Mouse (Mus musculus) embryonic facial prominence, embryonic 14.5 days (tissue): ENCODE results near the gene Fam186b. TPM values are rescaled to one million over a fixed set of nuclear protein-coding genes. Genes with fewer than 3 reads are reported as not detected.
"Not testable (repeated sequence)": the region's sequence is repeated elsewhere in the genome, so short reads cannot be mapped to it uniquely, and the experiment has no call there.

ENCODE experiments used
- ATAC-seq: fragments of 200-750 bp; cut with Nextera tagmentation; 2 replicates; pipeline ENCODE4 v1.8.0; 2017; ENCODE audit warnings: low read depth, moderate number of reproducible peaks, moderate TSS enrichment
- DNase-seq: peaks from one replicate; pipeline ENCODE4 v3.0.0-alpha.2; 2015; ENCODE audit warnings: low spot score
- H3K27ac ChIP-seq: fragments of 300-500 bp; sonication (generic); replicated peaks from 2 replicates; pipeline ENCODE4 v1.5.1; 2014; ENCODE audit warnings: low read depth, mild to moderate bottlenecking, low read length, moderate library complexity
- H3K27me3 ChIP-seq: fragments of 300-500 bp; sonication (generic); replicated peaks from 2 replicates; pipeline ENCODE4 v1.6.1; 2014; ENCODE audit warnings: low read length; ENCODE audit not compliant: control insufficient read depth, insufficient read depth
- H3K36me3 ChIP-seq: fragments of 300-500 bp; sonication (generic); 2 replicates; pipeline ENCODE4 v1.6.1; 2014; ENCODE audit warnings: low read length, mixed read lengths; ENCODE audit not compliant: control insufficient read depth, insufficient read depth
- H3K4me1 ChIP-seq: fragments of 300-500 bp; sonication (generic); 2 replicates; pipeline ENCODE4 v1.6.1; 2014; ENCODE audit warnings: antibody characterized with exemption, low read length; ENCODE audit not compliant: control insufficient read depth, insufficient read depth
- H3K4me2 ChIP-seq: fragments of 300-500 bp; sonication (generic); 2 replicates; pipeline ENCODE4 v1.6.1; 2014; ENCODE audit warnings: low read depth, mild to moderate bottlenecking, low read length, moderate library complexity, mixed read lengths
- H3K4me3 ChIP-seq: fragments of 300-500 bp; sonication (generic); 2 replicates; pipeline ENCODE4 v1.5.1; 2014; ENCODE audit warnings: low read depth, mild to moderate bottlenecking, low read length
- H3K9ac ChIP-seq: fragments of 300-500 bp; sonication (generic); 2 replicates; pipeline ENCODE4 v1.6.1; 2014; ENCODE audit warnings: low read depth, mild to moderate bottlenecking, low read length, moderate library complexity, mixed read lengths
- H3K9me3 ChIP-seq: fragments of 300-500 bp; sonication (generic); 2 replicates; pipeline ENCODE4 v1.6.1; 2016; ENCODE audit warnings: low read length; ENCODE audit not compliant: control insufficient read depth
- WGBS: fragments of 180-500 bp; shearing (Covaris S2); extraction: QIAGEN DNeasy Blood & Tissue Kit; methylation state at CpG from one replicate; pipeline ENCODE4 v1.1.7; 2014; 5-methylcytosine and 5-hydroxymethylcytosine counted together
- polyA plus RNA-seq: library from polyadenylated mRNA; unstranded; fragments of >200 nt; fragmentation: Nextera tagmentation; extraction: Ambion mirVana; gene quantifications from 2 replicates; pipeline ENCODE4 v1.2.1, GENCODE M21; 2014

The Fam186b gene
- polyA plus RNA-seq, 1 experiment from 2014 or later = 0.06 TPM

DNA sequence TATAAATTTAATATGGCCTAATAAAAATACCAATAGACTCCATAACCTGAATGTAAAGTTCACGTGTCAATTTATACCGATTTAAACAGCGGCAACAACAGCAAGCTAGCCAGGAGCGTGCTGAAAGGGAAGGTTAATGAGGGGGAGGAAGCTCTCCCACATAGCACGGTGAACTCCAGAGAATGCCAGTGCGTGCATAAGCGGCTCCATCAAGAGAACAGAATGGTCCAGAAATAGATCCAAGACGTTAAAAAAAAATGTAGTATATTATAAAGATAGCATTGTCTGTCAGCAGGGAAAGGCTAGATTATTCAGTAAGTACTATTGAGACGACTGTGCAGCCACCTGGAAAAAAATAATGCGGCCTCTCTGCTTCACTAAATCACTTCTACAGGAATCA, 33.0 kb downstream of the Fam186b start:
- H3K27me3 ChIP-seq = no peaks in the 10 kb centered on the region
- no peak for ATAC-seq

DNA sequence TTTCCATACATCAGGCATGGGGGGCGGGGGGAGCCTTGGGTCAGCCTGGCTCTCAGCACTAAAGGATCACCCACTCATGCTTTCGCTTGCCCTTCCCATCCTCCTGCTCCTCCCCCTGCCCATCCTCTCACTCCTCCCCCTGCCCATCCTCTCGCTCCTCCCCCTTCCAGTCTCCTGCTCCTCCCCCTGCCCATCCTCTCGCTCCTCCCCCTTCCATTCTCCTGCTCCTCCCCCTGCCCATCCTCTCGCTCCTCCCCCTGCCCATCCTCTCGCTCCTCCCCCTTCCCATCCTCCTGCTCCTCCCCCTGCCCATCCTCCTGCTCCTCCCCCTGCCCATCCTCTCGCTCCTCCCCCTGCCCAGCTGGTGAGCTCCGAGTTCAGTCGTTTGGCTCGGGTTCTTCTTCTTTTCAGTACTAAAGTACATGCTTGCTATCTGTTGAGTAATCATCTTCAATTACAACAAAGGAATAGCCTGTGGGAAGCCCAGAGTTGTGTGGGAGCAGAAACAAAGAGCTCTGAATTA, 35.9 kb downstream of the Fam186b start:
- no peaks in the 10 kb centered on the region for H3K27me3 ChIP-seq
- H3K4me3 ChIP-seq = peak overlapping the region; percentile 22
- peak overlapping the region; percentile 48 for H3K4me2 ChIP-seq
- H3K27ac ChIP-seq = no peak overlapping the region
- no peak overlapping the region for H3K9ac ChIP-seq
- ATAC-seq (peak; percentile 48; the same call in 1 of the 2 replicates), DNase-seq (peak; percentile 79)
- WGBS = 2% methylated on average over 9 of the region's 10 CpGs
- H3K9me3 ChIP-seq = no peaks in the 10 kb centered on the region
- no peaks in the 10 kb centered on the region for H3K36me3 ChIP-seq
- no peaks in the 10 kb centered on the region for H3K4me1 ChIP-seq

More for the DNA sequence above, 33.0 kb downstream of the Fam186b start:
- Histone ChIP-seq H3K4me1 (no peaks in the 10 kb centered on the region), H3K36me3 (no peaks in the 10 kb centered on the region), H3K4me2 (no peak overlapping the region), H3K9ac (no peak overlapping the region), H3K9me3 (no peaks in the 10 kb centered on the region), H3K27ac (no peak overlapping the region), H3K4me3 (no peak overlapping the region)
- 58% methylated on average over 10 of the region's 10 CpGs for WGBS
- DNase-seq = no peak

DNA sequence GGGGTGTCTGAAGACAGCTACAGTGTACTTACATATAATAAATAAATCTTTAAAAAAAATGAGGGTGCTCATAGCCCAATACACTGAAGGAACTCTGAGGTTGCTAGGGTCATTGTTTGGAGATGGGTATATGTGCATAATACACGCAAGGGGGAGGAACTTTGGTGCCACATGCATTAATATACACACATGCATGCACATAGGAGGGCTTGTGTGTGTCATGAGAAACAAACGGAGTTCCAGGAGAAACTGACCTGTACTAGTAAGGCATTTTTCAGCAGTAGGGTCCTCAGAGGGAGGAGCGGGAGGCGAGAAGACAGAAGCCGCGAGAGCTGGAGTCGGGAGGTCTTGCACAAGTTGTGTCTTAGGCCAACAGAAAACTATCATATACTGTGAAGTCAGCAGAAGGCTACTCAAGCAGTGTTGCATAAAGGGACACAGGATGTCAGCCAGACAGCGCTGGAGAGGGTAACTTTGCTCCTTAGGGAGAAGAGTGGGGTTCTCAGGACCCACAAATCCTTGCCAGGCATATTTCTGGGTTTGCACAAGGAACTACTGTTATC, 36.4 kb downstream of the Fam186b start:
- Histone ChIP-seq H3K9ac (no peak overlapping the region), H3K36me3 (no peaks in the 10 kb centered on the region), H3K9me3 (no peaks in the 10 kb centered on the region), H3K27ac (no peak overlapping the region), H3K27me3 (no peaks in the 10 kb centered on the region), H3K4me2 (peak overlapping the region; percentile 36), H3K4me3 (no peak overlapping the region), H3K4me1 (no peaks in the 10 kb centered on the region)
- DNase-seq (no peak), ATAC-seq (peak; percentile 34; the same call in 1 of the 2 replicates)
- WGBS = 63% methylated on average over 8 of the region's 8 CpGs

DNA sequence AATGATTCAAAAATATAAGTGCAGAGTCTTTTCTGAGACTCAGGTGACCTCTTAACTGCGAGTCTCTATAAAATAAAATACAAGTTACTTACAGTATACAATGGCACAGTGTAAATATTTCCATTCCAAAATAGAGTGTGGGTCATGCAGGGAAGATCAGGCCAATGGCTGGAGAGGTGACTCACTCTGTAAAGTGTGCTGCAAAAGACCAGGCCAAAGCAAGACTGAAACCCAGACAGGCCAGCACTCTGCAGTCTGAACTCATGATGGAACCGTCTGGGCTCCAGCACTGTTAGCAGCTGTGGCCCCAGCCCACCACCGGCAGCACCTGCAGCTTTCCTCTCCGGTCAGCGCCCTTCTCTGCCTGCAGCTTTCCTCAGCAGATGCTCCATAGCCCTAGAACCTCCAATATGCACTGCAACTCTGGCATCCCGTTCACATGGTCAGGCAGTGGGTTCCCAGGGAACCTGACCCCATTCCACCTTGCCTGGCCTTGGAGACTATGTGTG, 40.4 kb downstream of the Fam186b start:
- H3K36me3 ChIP-seq = no peaks in the 10 kb centered on the region
- no peaks in the 10 kb centered on the region for H3K27me3 ChIP-seq
- H3K4me1 ChIP-seq = no peaks in the 10 kb centered on the region
- no peak overlapping the region for H3K4me3 ChIP-seq
- no peak overlapping the region for H3K27ac ChIP-seq
- no peaks in the 10 kb centered on the region for H3K9me3 ChIP-seq
- H3K4me2 ChIP-seq = no peak overlapping the region
- 90% methylated on average over 4 of the region's 6 CpGs for WGBS
- no peak for ATAC-seq
- DNase-seq = no peak
- no peak overlapping the region for H3K9ac ChIP-seq

DNA sequence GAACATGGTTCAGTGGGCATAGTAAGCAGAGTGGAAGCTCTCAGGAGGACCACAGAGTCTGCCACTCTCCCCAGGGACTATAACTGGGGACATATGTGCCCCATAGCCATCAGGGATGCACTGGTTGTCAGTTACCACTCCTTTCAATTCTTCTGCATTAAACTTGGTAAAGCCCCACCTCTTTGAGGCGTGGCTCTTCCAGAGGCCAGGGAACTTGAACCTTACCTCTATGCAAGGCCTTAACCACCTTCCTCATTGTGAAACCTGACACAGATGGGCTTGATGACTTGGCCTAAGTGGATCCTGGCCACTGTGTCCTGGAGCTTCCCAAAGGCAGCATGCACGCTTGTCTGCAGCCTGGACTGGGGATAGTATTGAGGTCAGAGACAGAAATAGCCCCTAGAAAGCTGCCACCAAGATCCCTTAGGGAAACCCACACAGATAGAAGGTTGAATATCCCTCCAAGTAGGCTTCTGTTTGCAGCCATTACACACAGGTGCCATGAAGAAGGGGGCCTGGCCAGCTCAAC, 41.1 kb downstream of the Fam186b start:
- no peaks in the 10 kb centered on the region for H3K9me3 ChIP-seq
- DNase-seq = no peak
- 90% methylated on average over 2 of the region's 2 CpGs for WGBS
- no peak for ATAC-seq
- no peak overlapping the region for H3K4me2 ChIP-seq
- H3K9ac ChIP-seq = no peak overlapping the region
- H3K36me3 ChIP-seq = 0 out of 2 replicates have a peak, but pooled peaks cover 5% of the 10 kb centered on the region
- H3K27me3 ChIP-seq = no peaks in the 10 kb centered on the region
- no peak overlapping the region for H3K27ac ChIP-seq
- H3K4me3 ChIP-seq = no peak overlapping the region
- H3K4me1 ChIP-seq = no peaks in the 10 kb centered on the region

DNA sequence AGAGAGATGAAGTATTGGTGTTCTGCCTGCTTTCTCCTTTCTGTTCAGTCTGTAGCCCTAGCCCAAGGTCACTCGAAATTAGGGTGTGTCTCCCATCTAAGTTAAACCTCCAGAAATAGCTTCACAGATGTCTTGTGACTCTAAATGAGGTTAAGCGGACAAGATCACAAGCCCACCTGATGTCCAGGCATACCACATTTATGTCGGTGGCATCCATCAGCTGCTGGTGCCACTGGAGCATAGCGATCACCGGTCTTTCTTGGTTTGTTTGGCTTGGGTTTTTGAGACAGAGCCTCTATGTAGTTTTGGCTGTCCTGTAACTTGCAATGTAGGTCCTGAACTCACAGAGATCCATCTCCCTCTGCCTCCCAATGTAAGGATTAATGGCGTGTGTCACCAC, 41.9 kb downstream of the Fam186b start:
- H3K27me3 ChIP-seq = no peaks in the 10 kb centered on the region
- H3K4me2 ChIP-seq = no peak overlapping the region; the same call in 1 of the 2 replicates
- H3K27ac ChIP-seq = no peak overlapping the region; the same call in 1 of the 2 replicates
- H3K4me3 ChIP-seq = no peak overlapping the region
- DNase-seq (no peak), ATAC-seq (no peak)
- no peaks in the 10 kb centered on the region for H3K4me1 ChIP-seq
- H3K9ac ChIP-seq = no peak overlapping the region
- 87% methylated on average over 6 of the region's 6 CpGs for WGBS
- no peaks in the 10 kb centered on the region for H3K9me3 ChIP-seq
- peaks cover 11% of the 10 kb centered on the region; the same call in 1 of the 2 replicates for H3K36me3 ChIP-seq

DNA sequence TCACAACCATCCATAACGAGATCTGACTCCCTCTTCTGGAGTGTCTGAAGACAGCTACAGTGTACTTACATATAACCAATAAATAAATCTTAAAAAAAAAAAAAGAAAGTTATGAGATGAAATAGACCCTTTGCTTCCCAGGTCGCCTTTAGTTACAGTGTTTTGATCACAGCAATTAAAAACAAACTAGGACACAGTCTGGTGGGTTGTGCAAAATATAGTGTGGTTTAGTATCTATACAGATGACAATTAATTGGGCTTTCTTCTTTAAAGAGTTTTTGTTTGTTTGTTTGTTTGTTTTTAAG, 42.6 kb downstream of the Fam186b start:
- not testable (repeated sequence) for H3K9ac ChIP-seq, ATAC-seq, H3K9me3 ChIP-seq, DNase-seq, H3K4me3 ChIP-seq, H3K27me3 ChIP-seq, H3K4me1 ChIP-seq
- WGBS = 43% methylated on average over 2 of the region's 2 CpGs
- Histone ChIP-seq H3K36me3 (peaks cover 18% of the 10 kb centered on the region; the same call in 1 of the 2 replicates), H3K4me2 (peak overlapping the region; percentile 68), H3K27ac (peak overlapping the region; percentile 96)

DNA sequence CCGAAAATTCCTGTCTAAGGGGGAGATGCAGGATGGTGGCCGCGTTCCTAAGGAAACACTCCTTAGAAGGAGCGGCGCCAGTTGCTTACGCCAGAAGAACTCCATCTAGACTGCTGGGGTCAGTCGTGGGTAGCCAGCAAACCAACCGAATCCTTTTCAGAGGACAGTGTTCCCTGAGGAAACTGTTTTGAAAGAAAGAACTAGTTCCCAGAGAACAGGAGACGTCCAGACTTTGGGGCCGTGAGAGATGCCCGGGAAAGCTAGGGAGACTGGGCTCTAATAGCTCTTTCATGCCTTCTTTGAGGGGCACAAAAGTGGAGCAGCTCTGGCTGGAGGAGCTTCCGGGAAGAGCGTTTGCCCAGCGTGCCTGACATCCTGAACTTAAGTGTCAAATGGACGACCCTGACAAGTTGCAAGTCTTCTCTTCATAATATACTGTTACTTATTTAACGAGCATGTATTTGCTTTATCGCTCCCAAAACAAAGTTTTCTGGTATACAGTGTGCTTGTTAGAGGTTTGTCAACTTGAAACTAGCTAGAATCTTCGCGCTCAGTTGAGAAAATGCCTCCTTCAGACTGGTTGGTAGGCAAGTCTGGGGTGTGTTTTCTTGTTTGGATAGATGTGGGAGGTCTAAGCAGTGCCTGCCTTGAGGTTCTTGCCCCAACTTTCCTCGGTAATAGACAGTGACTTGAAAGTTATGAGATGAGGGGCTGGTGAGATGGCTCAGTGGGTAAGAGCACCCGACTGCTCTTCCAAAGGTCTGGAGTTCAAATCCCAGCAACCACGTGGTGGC, 43.1 kb downstream of the Fam186b start:
- Histone ChIP-seq H3K9me3 (no peaks in the 10 kb centered on the region), H3K36me3 (peaks cover 23% of the 10 kb centered on the region), H3K4me2 (peak overlapping the region; percentile 68), H3K4me1 (no peaks in the 10 kb centered on the region), H3K9ac (peak overlapping the region; percentile 71), H3K4me3 (peak overlapping the region; percentile 50), H3K27ac (peak overlapping the region; percentile 96), H3K27me3 (no peaks in the 10 kb centered on the region)
- WGBS = 4% methylated on average over 22 of the region's 22 CpGs
- peak; percentile 66 for ATAC-seq
- peak; percentile 88 for DNase-seq
